ENCODE assay signal across 10 mouse cellular contexts in genomic region chr7:36709239-36709638, GRCm38 (mm10). TPM values are rescaled to one million over a fixed set of nuclear protein-coding genes. Genes with fewer than 3 reads are reported as not detected.
DNase-seq lines count a peak whose midpoint lies in the region; ATAC-seq and TF ChIP-seq lines count a peak whose summit lies in the region.
"Had no signal": no experiment of that assay in that cellular context is flagged by ENCODE, and none has a peak within 500 bp of the region (broad histone marks: within the 10 kb centered on the region; RNA-seq: fewer than 3 reads in every experiment).

No protein-coding gene starts in this region.

- no peaks in the 10 kb centered on the region for H3K27me3 ChIP-seq in heart, adult 2 months (ENCODE audit: control insufficient read depth, insufficient read depth, low read length)
- H3K27me3 ChIP-seq in neural tube, embryonic 14.5 days (ENCODE audit: control insufficient read depth, insufficient read depth, low read length) = no peaks in the 10 kb centered on the region
- H3K27me3 ChIP-seq: heart, embryonic 13.5 days had no signal

- peak overlapping the region; percentile 65; the same call in 1 of the 2 replicates for H3K4me2 ChIP-seq in neural tube, embryonic 14.5 days (ENCODE audit: low read depth, low read length)

- no peaks in the 10 kb centered on the region for H3K9me3 ChIP-seq in neural tube, embryonic 14.5 days (ENCODE audit: control insufficient read depth, low read length)
- H3K9me3 ChIP-seq: heart, embryonic 13.5 days had no signal

- TF ChIP-seq POLR2A in heart, adult 2 months (IDR thresholded peaks at IDR 0.05; ENCODE audit: insufficient read depth, low read depth, low read length) = no peak

- TF ChIP-seq CTCF in heart, adult 2 months (IDR thresholded peaks at IDR 0.05) = peak; percentile 68
- peak; percentile 62 for TF ChIP-seq CTCF in gastrocnemius, adult 2 months (IDR thresholded peaks at IDR 0.05)

- TF ChIP-seq EP300 in heart, adult 2 months (IDR thresholded peaks at IDR 0.05; ENCODE audit: insufficient read depth, low read depth, low read length) = no peak

- H3K9ac ChIP-seq in heart, adult 2 months (ENCODE audit: low read depth, low read length) = no peak overlapping the region
- H3K9ac ChIP-seq in neural tube, embryonic 14.5 days (replicated peaks; ENCODE audit: low read depth, low read length) = peak overlapping the region; percentile 42; the same call in 1 of the 2 replicates
- H3K9ac ChIP-seq: heart, embryonic 13.5 days had no signal

- peaks cover 3% of the 10 kb centered on the region for H3K4me1 ChIP-seq in heart, adult 2 months (ENCODE audit: control insufficient read depth, insufficient read depth, low read length)
- H3K4me1 ChIP-seq in neural tube, embryonic 14.5 days (ENCODE audit: control insufficient read depth, insufficient read depth, low read length) = peaks cover 57% of the 10 kb centered on the region

- H3K4me3 ChIP-seq in heart, adult 2 months = no peak overlapping the region
- no peak overlapping the region for H3K4me3 ChIP-seq in gastrocnemius, adult 2 months
- no peak overlapping the region for H3K4me3 ChIP-seq in neural tube, embryonic 14.5 days (ENCODE audit: low read depth, low read length)
- H3K4me3 ChIP-seq: heart, embryonic 13.5 days had no signal

- WGBS in heart, adult 2 months = 38% methylated on average over 2 of the region's 2 CpGs
- WGBS in neural tube, embryonic 14.5 days = 3% methylated on average over 2 of the region's 2 CpGs

- peak; percentile 40 to 63 for DNase-seq in heart, adult 2 months
- DNase-seq in heart, adult 8-10 months (ENCODE audit: low spot score) = no peak
- peak; percentile 48 for DNase-seq in R1 (ENCODE audit: low read depth, low spot score)
- DNase-seq in gastrocnemius, adult 2 months = peak; percentile 67
- DNase-seq in kidney, postnatal 14 days = peak; percentile 56
- DNase-seq in spleen, postnatal 10 days (ENCODE audit: low spot score in 2 of 2) = no peak
- no peak for DNase-seq in natural killer cell, adult 2 months (ENCODE audit: low spot score in 2 of 2)

- intact Hi-C loops in heart, adult 2 months (cut with DNase I) = no loop called here
- intact Hi-C loops in gastrocnemius, adult 2 months (cut with DNase I) = no loop called here

- H3K27ac ChIP-seq in heart, adult 2 months = no peak overlapping the region
- H3K27ac ChIP-seq in gastrocnemius, adult 2 months = no peak overlapping the region
- H3K27ac ChIP-seq in neural tube, embryonic 14.5 days (ENCODE audit: low read depth, low read length) = peak overlapping the region; percentile 76
- H3K27ac ChIP-seq: heart, embryonic 13.5 days had no signal

- H3K36me3 ChIP-seq in heart, adult 2 months (ENCODE audit: control insufficient read depth, insufficient read depth, low read length) = no peaks in the 10 kb centered on the region
- H3K36me3 ChIP-seq in neural tube, embryonic 14.5 days (ENCODE audit: control insufficient read depth, insufficient read depth, low read length) = no peaks in the 10 kb centered on the region
- H3K36me3 ChIP-seq: G1E; heart, embryonic 13.5 days had no signal

- no peaks in the 10 kb centered on the region for H3K79me2 ChIP-seq in heart, adult 2 months (replicated peaks; ENCODE audit: control insufficient read depth, insufficient read depth, low read length)

- peak; percentile 28; the same call in 1 of the 2 replicates for ATAC-seq in neural tube, embryonic 14.5 days (ENCODE audit: low read depth)

RNA-seq across cellular contexts. Expression of gene Tshz3, which starts 11.3 kb away (rescaled TPM):
- total RNA-seq in heart, adult 2 months (2021) = 1 to 10 TPM; 3.5 to 4.3 TPM
- polyA plus RNA-seq in heart, adult 2 months (2012; rRNA removed) = 1.8 and 3.6 TPM in 2 replicates
- total RNA-seq in heart, adult 8-10 months (2022) = 1 to 10 TPM; 2.7 to 4.2 (median 3.8) TPM
- total RNA-seq in gastrocnemius, adult 2 months (2021) = 1 to 10 TPM; 2.9 to 3.1 TPM
- polyA plus RNA-seq in neural tube, embryonic 14.5 days (2014; fragmentation: Nextera tagmentation; extraction: Ambion mirVana) = 87.2 and 104 TPM in 2 replicates
- total RNA-seq: G1E had no signal
- polyA plus RNA-seq: G1E had no signal

Comparison
In these comparisons a context has a peak if more than half of its experiments do, and no peak if none do; other contexts are left out.
1. DNase-seq: peak in heart, adult 2 months (2 of 2), R1 (single experiment), gastrocnemius, adult 2 months (single experiment) and kidney, postnatal 14 days (single experiment); none in heart, adult 8-10 months (single experiment), spleen, postnatal 10 days (0 of 2) and natural killer cell, adult 2 months (0 of 2).